Mouse (Mus musculus): ENCODE results near the gene Zdhhc14.

Gene Zdhhc14

DNA sequence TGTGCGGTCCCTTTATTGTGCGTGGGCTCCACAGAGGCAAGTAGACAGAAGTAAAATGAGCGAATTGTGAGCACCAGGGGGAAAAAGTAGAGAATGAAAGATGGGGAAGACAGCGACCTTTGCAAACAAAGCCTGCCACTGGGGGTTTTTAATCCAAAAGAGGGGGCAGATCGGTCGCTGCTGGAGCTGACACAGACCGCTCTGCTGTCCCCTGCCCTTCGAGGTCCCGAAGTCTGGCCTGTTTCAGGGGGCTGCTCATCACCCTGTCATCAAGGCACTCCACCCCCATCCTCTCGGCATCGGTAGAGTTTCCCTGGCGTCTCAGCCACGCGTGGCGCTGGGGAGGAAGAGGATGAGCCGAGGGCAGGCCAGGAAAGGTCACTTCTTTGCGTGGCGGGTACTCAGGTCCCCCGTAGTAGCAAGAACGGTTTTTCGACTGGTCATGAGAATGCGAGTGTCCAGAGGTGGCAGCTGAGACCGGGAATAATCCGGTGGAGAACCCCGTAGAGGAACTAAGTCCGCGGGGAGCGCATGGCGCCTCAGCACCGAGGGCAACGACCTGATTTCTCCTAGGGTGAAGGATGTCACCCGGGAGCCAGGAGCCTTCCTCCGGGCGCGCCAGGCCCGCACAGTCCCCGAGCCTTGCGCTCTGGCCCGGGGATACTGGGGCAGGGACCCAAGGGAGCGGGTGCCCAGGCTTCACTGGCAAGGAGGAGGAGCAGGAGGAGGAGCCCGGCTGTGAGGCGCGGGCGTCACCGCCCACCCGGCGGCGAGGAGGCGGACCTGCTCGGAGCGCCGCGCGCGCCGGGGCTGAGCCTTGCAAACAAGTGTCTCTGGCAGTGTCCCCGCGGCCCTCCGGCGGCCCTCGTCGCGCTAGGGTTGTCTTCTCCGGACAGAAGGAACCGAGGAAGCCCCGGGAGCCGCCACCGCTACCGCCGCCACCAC lies at the start of gene Zdhhc14:
TSS of gene Zdhhc14 (plus strand) at position 757 of the 945 bp plus-strand sequence.
- DNase-seq, result peak; percentile 95

DNA sequence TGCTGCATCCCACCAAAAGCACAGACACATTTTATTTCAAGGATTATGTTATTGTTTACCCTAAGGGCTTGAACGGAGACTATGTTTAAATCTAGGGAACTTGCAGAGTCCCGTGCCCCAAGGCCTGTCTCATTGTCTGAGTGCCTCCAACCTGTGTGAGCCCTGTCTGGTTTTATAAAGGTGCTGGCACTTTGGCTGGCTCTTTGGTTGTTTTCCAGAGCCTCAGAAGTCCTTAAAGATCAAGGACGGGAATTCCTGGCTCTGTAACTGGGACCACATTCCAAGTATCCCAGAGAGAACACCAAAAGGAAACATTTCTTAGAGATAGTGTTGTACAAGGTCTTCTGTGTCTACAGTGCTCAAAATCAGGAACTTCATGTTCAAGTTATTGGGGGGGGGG lies 49.1 kb upstream of the Zdhhc14 start:
- no peak for DNase-seq

DNA sequence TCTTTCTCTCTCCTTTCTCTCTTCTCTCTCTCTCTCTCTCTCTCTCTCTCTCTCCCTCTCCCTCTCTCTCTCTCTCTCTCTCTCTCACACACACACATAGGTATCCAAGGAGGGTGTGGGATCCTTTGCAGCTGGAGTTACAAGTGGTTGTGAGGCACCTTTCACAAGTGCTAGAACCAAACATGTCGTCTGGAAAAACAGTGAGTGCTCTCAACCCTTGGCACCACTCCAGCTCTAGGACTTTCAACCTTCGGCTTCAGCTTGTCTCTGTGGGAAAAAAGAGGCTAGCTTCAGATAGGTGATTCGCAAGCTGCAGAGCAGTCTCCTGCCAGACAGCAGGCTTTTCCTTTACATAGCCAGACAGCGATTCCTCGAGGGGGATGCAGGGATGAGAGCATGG lies 48.6 kb upstream of the Zdhhc14 start:
- no peak for DNase-seq

DNA sequence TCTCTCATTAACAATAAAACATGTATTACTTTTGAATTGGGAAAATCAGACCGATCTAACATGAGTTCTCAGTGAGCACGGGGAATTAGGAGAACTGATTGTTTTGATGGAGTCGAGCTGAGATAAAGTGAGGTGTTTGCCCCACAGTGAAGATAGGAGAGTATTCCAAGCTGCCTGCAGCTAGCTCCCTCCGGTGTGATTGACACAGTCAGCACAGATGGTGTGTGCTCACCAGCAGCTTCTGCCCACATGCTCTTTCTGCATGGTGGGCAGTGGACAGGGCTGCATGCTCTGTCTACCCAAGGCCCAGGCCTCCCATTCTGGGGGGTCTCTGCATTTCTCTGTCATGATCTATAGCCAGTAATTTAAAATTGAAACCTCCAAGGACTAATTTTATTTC lies 38.7 kb upstream of the Zdhhc14 start:
- DNase-seq, result no peak

DNA sequence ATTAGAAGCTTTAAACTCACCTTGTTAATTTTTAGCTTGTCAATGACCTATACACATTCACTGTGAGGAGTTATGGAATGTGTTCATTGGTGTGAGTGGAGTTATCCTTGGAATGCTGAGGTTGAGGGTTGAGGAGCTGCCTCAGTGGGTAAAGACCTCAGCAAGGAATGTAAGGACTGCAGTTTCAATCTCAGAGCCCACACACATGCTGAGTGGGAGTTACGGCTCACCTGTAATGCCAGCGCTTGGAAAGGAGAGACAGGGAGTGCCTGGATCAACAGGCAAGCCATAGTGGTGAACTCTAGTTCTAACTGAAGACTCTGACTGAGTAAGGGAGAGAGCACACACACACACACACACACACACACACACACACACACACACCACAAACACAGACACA lies 28.4 kb upstream of the Zdhhc14 start:
- DNase-seq, result no peak

DNA sequence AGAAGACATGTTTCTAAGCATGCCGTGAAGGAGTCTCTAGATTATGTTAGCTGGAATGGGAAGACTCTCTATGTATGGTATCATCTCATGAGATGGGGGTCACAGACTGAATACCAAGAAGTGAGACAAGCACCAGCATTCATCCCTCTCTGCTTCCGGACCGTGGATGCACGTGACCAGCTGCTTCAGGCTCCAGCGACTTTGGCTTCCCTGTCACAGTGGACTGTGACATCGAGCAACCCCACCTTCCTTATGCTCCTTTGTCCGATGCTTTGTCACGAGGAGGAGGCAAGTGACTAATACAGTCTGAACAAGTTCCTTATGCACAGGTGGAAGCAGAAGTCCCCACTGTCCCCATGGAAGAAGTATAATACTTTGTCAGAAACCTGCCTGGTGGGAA lies 25.6 kb upstream of the Zdhhc14 start:
- DNase-seq, result no peak

DNA sequence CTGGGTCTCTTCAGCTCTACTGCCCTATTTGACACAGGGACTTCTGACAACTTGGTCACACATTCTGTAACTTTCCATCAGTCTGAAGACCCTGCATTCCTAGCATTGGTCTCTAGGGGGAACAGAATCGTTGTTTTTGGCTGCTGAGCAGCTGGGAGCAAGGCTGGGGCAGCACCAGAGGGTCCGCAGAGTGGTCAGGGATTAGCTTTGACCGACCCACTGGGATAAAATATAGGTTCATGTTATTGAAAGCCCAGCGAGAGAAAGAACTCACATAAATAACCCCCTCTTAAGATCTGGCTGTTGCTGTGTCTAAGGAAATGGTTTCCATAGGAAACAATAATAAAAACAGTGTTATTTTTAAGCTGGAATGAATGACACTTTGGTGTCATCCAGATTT lies 25.2 kb upstream of the Zdhhc14 start:
- no peak for DNase-seq

DNA sequence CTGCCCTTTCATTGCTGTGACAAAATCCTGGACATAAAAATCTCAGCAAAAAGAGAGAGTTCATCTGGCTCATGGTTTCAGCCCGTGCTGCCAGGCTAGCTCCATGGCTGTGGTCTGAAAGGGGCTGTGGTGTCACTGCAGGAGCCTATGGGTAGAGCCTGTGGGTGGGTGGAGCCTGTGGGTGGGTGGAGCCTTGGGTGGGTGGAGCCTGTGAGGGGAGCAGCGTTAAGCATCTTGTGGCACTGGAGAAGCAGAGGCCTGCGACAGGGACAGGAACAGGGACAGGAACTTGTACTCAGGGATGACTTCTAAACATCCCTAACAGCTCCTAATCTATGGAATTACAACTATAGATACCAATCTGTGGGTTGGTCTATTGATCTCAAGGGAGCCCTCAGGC lies 20.1 kb upstream of the Zdhhc14 start:
- no peak for DNase-seq

DNA sequence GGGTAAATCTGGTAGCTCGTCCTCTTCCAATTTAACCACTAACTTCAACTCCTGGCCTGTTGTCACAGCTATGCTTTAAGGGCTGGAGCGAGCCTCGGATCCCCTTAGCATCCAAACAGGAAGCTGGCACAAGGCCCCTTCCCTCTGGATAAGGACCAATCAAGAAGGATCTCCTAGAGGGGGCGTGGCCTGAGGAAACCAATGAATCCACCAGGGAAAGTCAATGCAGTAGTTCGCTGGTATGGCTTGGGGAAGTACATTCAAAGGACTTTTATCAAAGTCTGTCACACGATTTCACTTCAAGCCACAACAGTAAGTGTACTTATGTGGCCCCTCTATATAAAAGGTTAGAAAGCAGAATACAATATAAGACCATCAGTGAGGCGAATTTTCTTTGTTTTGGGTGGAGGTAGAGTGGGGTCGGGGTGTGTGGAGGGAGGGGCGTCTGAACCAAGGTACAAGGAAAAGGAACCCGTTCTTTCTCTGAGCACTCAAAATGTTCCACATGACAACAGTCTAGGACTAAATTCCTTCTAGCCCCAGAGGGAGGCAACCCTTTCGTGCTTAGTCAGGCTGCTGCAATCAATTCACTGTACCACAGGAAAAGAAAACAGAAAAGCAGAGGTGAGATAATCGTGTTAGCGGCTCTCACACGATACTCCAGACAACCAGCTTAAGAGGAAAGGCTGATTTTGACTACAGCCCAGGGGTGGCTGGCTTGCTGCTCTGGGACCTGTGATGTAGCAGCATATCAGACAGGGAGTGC lies 16.2 kb upstream of the Zdhhc14 start:
- no peak for DNase-seq

DNA sequence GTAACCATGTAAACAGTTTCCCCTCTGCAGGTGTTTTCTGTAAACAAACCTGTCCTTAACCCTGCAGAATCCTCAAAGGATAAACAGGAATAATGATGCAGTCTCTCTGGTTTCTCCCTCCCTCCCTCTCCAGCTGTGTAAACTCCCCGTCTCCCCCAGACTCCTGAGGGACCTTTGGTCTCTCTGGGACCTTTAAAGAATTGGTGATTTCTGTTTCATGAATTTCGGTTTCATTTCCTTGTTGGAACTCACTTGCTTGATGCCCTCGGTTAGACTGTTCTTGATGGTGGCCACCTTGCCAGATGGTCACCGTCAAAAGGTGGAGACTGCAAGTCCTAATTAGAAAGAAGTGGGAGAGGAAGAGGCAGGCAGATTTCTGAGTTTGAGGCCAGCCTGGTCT lies 8.9 kb upstream of the Zdhhc14 start:
- DNase-seq, result no peak

DNA sequence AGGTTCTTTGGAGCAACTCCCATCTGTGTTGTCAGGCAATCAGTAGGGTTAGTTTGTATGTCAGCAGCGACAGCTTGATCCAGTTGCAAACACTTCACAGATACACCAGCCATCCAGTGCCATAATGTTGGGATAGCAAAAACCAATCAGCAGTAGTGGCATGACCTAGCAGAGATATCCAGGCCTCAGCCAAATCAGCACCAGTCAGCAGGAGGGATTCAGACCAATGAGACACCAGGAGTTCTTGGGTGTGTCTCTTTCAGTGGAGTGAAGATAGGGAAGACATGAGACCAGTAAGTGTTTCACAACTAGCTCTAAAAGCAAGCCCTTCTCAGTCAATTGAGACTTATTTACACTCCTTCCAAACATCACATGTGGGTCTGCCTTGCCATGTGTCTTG lies 7.7 kb upstream of the Zdhhc14 start:
- no peak for DNase-seq

DNA sequence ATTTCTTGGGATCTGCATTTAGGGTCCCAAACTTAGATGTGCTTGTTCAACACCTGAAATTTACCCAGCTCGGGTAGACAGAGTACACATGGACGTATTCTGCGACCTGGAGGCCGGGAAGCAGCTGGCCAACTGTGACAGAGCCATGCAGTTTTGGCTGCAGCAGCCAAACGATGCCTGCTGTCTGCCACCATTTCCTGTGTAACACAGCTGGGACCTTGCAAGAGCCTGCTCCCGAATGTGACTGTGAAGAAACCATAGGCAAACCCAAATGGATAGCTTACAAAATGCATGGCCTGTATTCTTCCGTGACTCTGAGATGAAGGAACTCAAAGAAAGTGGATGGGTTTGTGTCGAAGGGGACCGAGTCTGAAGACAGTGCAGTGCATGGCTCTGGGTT lies 4.2 kb upstream of the Zdhhc14 start:
- peak; percentile 65 for DNase-seq

DNA sequence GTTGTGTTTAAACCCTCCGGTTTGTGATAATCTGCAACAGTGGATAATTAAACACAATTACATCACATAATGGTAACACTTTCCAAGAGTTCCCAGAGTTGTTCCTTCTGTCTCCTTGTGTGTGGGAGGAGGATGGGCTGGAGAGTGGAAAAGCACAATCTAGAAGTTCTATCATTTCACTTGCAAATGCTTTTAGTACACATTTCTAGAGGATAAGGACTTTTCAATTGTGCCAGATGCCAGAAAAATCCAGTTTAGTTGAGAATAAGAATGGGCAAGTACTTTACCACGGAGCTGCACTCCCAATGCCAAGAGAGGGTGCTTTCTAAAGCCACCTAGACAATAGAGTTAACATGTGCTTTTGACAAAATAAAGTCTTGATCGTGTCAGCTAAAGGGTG lies 2.0 kb upstream of the Zdhhc14 start:
- no peak for DNase-seq

DNA sequence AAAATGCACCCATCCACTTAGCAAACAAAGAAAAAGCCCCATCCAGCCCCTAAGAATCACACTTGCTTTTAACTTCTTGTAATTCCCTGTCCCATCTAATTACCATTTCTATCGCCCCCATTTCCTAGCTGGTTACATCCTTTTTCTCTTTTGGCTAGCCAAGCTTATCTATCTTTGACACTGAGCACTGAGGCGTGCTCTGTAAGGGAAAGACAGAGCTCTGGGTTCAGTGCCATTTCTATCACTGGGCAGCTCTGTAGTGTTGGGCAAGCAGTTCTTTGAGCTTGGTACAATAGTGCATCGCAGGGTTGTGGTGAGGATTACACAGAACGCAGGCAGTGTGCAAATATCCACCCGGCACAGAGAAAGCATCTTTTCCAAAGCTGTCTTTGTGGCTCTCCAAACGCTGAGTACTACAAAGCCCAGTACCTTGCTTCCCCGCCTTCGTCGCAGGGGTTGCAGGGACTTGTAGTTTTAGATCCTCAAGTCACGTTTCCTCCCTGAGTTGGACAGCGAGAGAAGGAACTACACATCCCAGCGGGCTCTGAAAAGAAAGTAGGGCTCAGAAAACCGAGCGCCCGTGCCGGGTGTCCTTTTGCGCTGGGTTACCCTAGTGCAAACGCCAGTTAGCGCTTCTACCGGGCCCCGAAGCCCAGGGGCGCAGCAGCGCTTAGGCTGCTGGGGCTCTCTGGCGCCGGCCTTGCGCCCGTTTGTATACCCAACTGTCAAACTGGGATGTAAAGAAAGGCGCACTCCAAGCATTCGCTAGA lies 1.1 kb upstream of the Zdhhc14 start:
- DNase-seq, result peak; percentile 93

DNA sequence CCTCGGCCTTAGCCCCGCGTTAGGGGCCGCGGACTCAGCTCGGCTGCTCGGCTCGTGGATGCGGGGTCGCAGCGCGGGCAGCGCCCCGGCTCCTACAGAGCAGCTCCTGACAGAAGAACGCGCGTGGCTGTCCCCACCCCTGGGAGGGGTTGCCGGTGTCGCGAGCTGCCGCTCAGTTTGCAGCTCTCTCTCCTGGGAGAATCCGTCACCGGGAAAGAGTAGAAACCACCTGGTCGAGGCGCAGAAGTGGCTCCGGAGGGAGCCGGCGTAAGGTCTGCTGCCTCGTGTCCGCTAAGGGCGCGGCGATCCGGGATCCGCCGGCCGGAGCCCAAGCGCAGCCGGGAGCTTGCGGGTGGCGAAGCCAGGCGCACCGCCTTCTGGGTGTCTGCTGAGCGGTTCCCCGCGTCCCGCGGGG lies 396 bp downstream of the Zdhhc14 start:
- DNase-seq, result no peak

DNA sequence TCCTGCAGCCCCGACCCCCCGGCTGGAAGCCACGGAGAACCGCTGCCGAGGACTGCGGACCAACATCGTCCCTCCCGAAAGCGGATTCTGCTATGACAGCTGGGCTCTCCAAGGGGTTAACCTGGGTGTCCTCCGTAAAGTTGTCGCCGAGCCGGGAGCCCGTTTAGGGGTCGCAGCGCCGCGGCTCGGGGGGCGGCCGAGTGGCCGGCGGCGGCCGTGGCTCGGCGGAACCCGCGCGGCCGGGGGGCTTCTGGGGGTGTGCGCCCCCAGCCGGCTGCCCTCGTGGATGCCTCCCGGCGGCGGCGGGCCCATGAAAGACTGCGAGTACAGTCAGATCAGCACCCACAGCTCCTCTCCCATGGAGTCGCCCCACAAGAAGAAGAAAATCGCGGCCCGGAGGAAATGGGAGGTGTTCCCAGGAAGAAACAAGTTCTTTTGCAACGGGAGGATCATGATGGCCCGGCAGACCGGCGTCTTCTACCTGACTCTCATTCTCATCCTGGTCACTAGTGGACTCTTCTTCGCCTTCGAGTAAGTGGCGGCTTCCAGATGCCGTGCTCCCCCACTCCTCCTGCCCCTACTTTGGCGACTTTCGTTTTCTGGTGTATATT lies 909 bp downstream of the Zdhhc14 start:
- peak; percentile 72 for DNase-seq

DNA sequence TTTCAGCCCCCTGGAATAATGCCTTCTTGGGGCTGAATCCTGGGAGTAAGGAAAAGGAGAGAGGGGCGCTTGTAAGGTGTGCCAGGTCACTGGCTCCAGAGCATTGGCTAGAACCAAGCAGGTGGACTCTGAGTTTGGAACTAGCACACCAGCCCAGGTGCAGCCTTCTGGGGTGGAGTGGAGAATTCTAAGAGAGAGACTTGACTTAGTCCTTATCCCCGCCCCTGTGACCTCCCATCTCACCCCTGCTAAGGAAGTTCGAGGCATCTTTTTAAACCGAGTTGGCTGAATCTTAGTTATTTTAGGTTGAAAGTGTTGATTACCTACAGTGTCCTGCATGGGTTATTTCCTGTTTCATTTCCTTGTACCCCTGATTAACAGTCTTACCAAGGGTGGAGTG lies 1.5 kb downstream of the Zdhhc14 start:
- DNase-seq, result peak; percentile 69

DNA sequence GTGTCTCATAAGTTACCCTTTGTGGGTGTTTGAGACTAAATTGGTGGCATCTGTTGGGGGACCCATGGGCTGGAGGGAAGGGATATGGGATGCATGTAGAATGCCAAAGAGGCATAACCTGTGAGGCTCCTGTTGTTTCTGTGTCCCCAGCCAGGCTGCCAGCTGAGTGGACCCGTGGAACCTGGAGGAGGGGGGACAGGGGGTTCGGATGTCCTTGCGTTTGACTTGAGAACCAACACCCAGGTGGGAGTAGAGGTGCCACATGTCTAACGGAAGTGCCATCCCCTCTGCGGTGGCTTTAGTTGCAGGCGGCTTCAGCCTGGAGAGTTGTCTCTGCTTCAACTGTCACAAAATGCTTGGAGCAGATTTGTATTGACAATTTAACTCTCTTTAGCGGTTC lies 2.5 kb downstream of the Zdhhc14 start:
- DNase-seq, result no peak

DNA sequence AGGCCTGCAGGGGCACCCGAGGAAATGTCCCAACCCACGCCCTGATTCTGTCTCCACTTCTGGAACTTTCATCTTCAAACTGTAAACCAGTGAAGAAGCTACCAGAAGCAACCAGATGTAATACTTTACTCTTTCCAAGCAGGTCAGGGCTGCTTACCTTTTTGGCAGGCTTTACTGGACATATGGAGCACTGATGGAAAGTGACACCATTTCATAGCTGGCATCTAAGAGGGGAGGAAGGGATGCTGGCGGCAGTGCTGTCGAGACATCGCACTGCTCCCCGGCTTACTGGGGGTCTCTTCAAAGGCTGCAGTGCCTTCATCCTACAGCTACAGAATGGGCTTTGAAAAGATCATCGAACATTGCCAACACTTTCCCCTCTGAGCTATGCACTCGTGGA lies 5.3 kb downstream of the Zdhhc14 start:
- no peak for DNase-seq

DNA sequence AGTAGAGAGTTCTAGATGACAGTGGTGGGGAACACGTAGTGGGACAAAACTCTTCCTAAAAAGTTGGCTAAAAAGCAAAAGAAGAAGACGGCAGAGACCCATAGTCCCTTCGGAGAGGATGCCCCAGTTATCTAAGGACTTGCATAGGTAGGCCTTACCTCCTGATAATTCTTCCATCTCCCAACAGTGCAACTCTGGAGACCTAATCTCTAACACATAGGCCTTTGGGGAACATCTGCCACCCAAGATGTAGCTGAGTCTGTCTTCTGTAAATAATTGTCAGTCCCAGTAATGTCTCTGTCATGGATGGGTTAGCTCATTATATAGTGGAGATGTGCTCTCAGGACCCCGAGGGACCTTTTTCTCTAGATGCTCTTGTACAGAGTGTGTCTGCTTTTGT lies 6.6 kb downstream of the Zdhhc14 start:
- no peak for DNase-seq

DNA sequence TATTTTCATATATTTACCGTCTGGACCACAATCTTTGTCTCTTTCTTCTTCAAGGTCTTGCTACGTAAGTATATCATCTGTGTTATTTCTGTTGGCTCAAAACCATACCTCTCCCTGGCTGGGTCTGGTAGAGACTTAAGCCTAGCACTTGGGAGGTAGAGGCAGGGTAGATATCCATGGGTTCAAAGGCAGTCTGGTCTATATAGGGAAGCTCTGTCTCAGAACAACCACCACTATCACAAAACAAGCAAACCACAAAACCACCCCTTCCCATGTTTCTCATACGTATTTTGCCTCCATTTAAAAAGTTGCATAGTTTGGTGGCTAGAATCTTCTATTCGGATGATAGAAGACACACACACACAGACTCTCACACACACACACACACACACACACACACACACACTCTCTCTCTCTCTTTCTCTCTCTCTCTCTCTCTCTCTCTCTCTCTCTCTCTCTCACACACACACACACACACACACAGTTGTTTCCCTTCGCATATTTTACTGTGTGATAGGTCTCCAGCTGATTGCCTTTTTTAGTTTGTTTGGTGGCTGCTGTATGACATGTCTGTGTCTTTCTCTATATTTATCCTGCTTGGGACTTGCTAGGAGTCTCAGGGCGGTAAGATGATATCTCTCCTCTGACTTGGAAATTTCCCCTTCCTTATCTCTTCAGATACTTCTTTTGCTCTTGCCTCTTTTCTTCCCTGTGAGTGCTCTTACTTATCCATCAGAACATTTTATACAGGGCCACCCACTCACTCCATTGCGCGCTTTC lies 11.8 kb downstream of the Zdhhc14 start:
- DNase-seq, result no peak

DNA sequence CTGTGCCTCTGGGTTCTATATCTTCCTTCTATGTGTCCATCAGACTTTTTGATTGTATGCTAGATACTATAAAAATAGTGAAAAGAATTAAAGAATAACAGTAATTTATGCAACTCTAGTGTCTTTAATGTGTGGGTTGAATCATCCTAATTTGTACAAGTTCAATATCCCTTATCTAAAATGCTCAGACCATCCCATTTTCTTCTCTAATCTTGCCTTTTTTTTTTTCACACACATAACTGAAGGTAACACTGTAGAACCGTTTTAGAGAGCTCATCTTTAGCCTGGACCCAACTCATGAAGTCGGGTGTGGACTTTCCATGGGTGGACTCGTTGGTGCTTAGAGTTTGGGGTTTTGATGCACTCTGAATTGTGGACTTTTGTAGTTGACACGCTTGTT lies 12.6 kb downstream of the Zdhhc14 start:
- no peak for DNase-seq
